Mouse (Mus musculus): Measurements from ENCODE around the gene Mrps30. TPM values are rescaled to one million over a fixed set of nuclear protein-coding genes. Genes with fewer than 3 reads are reported as not detected.
"Not testable (repeated sequence)": the region's sequence is repeated elsewhere in the genome, so short reads cannot be mapped to it uniquely, and the experiment has no call there.

Mrps30 gene
- polyA plus RNA-seq (2014; fragmentation: Nextera tagmentation; extraction: Ambion mirVana) = 29.1 and 29.4 TPM in 2 replicates

DNA sequence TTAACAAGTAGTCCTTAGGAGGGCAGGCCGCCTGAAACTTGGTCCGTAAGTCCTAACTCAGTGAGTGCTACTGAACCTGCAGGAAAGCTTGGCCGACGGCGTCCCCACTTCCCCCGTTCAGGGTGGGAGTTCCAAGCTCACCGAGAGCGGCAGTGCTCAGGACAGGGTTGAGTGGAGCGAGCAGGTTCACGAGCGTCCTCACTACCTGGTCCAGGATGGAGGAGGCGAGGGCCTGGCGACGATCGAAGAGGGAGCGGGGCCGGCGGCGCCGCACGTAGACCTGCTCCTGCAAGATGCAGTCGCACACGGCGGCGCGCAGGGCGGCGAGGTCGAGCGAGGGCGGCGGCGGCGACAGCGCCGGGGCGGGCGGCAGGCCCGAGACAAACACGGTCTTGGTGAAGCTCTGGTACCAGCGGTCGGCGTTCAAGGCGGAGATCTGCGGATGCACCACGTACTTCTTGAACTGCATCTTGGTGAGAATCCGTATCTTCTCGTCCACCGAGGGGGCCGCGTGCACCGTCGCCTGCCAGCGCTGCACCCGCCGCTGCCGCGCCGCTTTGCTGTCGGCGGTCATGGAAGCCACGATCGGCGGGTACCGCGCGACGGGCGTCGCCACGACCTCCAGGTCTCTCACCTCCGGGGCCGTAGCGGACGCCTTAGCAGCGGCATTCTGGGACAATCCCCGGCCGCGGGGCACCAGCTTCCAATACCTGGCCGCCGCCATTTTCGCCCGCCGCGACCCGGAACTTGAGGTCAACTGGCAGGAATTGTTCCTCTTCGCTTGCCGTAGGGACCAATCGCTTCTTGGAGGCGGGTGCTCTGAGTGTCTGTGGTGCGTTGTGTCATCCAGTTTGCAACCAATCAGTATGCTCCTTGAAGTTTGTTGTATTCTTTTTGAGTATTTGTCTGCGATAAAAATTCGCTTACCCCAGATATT is at the start of gene Mrps30, which contains the start of gene B430218F22Rik:
Mrps30 (minus strand) TSS at position 742 of the 937 bp plus-strand sequence.
B430218F22Rik (plus strand) TSS at position 120 of the 937 bp plus-strand sequence.
- H3K4me3 ChIP-seq (ENCODE audit: low read depth, low read length) = peak within 1 kb of the TSS; percentile 86
- under 1% methylated on average over 88 of the region's 93 CpGs for WGBS
- peak within 1 kb of the TSS; percentile 83 for H3K4me2 ChIP-seq (ENCODE audit: low read length)
- DNase-seq (ENCODE audit: low spot score) (peak; percentile 98), ATAC-seq (peak; percentile 98)
- no peaks in the 10 kb centered on the region for H3K9me3 ChIP-seq (replicated peaks; ENCODE audit: control insufficient read depth, low read length)
- no peaks in the 10 kb centered on the region for H3K27me3 ChIP-seq (replicated peaks; ENCODE audit: control insufficient read depth, insufficient read depth, low read length)
- peak within 1 kb of the TSS; percentile 74 for H3K27ac ChIP-seq (ENCODE audit: low read depth, low read length)
- peaks cover 8% of the 10 kb centered on the region; the same call in 1 of the 2 replicates for H3K4me1 ChIP-seq (ENCODE audit: control insufficient read depth, insufficient read depth, low read length)
- H3K36me3 ChIP-seq (ENCODE audit: control insufficient read depth, insufficient read depth, low read length) = peaks cover 34% of the 10 kb centered on the region
- H3K9ac ChIP-seq (ENCODE audit: low read length) = peak within 1 kb of the TSS; percentile 89

GRCm38 (mm10) chr13:118420847-118421246 is 33.8 kb upstream of the Mrps30 start:
- Histone ChIP-seq H3K9ac (ENCODE audit: low read length) (no peak overlapping the region), H3K4me3 (ENCODE audit: low read depth, low read length) (no peak overlapping the region), H3K9me3 (replicated peaks; ENCODE audit: control insufficient read depth, low read length) (no peaks in the 10 kb centered on the region), H3K4me2 (ENCODE audit: low read length) (no peak overlapping the region), H3K4me1 (ENCODE audit: control insufficient read depth, insufficient read depth, low read length) (no peaks in the 10 kb centered on the region), H3K36me3 (ENCODE audit: control insufficient read depth, insufficient read depth, low read length) (no peaks in the 10 kb centered on the region), H3K27me3 (replicated peaks; ENCODE audit: control insufficient read depth, insufficient read depth, low read length) (no peaks in the 10 kb centered on the region), H3K27ac (ENCODE audit: low read depth, low read length) (no peak overlapping the region)
- 72% methylated on average over 1 of the region's 1 CpGs for WGBS
- DNase-seq (ENCODE audit: low spot score) (no peak), ATAC-seq (no peak)

- WGBS = 86% methylated on average over 1 of the region's 1 CpGs
- Histone ChIP-seq H3K9ac (ENCODE audit: low read length) (no peak overlapping the region), H3K9me3 (replicated peaks; ENCODE audit: control insufficient read depth, low read length) (no peaks in the 10 kb centered on the region), H3K4me3 (ENCODE audit: low read depth, low read length) (no peak overlapping the region), H3K4me1 (ENCODE audit: control insufficient read depth, insufficient read depth, low read length) (no peaks in the 10 kb centered on the region), H3K27ac (ENCODE audit: low read depth, low read length) (no peak overlapping the region), H3K27me3 (replicated peaks; ENCODE audit: control insufficient read depth, insufficient read depth, low read length) (no peaks in the 10 kb centered on the region), H3K36me3 (ENCODE audit: control insufficient read depth, insufficient read depth, low read length) (no peaks in the 10 kb centered on the region), H3K4me2 (ENCODE audit: low read length) (no peak overlapping the region)
- DNase-seq (ENCODE audit: low spot score) = no peak
- ATAC-seq = no peak
Measured at GRCm38 (mm10) chr13:118420408-118420807, 33.4 kb upstream of the Mrps30 start.

DNA sequence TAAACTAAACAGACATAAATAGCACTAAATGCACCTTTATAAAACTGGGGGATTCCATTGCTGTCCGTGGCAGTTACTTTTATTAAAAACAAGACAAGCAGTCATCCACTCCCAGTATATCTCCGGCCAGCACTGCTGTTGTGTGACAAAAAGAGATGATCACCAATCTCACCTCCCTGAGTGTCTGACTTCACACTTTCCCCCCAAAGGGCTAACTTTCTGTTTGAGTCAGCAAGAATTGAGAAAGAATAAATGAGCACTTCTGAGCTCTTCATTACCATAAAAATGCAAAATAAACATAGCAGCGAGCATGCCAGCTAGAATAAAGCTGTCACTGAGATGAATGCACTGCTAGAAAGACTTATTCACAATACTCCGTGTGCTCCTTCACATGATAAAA is 31.1 kb upstream of the Mrps30 start:
- Histone ChIP-seq H3K4me1 (ENCODE audit: control insufficient read depth, insufficient read depth, low read length) (no peaks in the 10 kb centered on the region), H3K36me3 (ENCODE audit: control insufficient read depth, insufficient read depth, low read length) (no peaks in the 10 kb centered on the region), H3K4me2 (ENCODE audit: low read length) (no peak overlapping the region), H3K9me3 (replicated peaks; ENCODE audit: control insufficient read depth, low read length) (no peaks in the 10 kb centered on the region), H3K27me3 (replicated peaks; ENCODE audit: control insufficient read depth, insufficient read depth, low read length) (no peaks in the 10 kb centered on the region), H3K9ac (ENCODE audit: low read length) (no peak overlapping the region), H3K27ac (ENCODE audit: low read depth, low read length) (no peak overlapping the region), H3K4me3 (ENCODE audit: low read depth, low read length) (no peak overlapping the region)
- DNase-seq (ENCODE audit: low spot score) (peak; percentile 25), ATAC-seq (no peak)
- WGBS = 29% methylated on average over 4 of the region's 4 CpGs

- H3K36me3 ChIP-seq (ENCODE audit: control insufficient read depth, insufficient read depth, low read length) = no peaks in the 10 kb centered on the region
- no peaks in the 10 kb centered on the region for H3K27me3 ChIP-seq (replicated peaks; ENCODE audit: control insufficient read depth, insufficient read depth, low read length)
- H3K9me3 ChIP-seq (replicated peaks; ENCODE audit: control insufficient read depth, low read length) = no peaks in the 10 kb centered on the region
- H3K4me3 ChIP-seq (ENCODE audit: low read depth, low read length) = no peak overlapping the region
- 86% methylated on average over 6 of the region's 6 CpGs for WGBS
- no peak overlapping the region for H3K9ac ChIP-seq (ENCODE audit: low read length)
- no peak for ATAC-seq
- no peaks in the 10 kb centered on the region for H3K4me1 ChIP-seq (ENCODE audit: control insufficient read depth, insufficient read depth, low read length)
- DNase-seq (ENCODE audit: low spot score) = no peak
- no peak overlapping the region for H3K4me2 ChIP-seq (ENCODE audit: low read length)
- H3K27ac ChIP-seq (ENCODE audit: low read depth, low read length) = no peak overlapping the region
Measured at GRCm38 (mm10) chr13:118411297-118411992, 24.4 kb upstream of the Mrps30 start.

GRCm38 (mm10) chr13:118403544-118403943 is 16.5 kb upstream of the Mrps30 start:
- Histone ChIP-seq H3K9me3 (replicated peaks; ENCODE audit: control insufficient read depth, low read length) (no peaks in the 10 kb centered on the region), H3K9ac (ENCODE audit: low read length) (no peak overlapping the region), H3K27me3 (replicated peaks; ENCODE audit: control insufficient read depth, insufficient read depth, low read length) (no peaks in the 10 kb centered on the region), H3K4me2 (ENCODE audit: low read length) (no peak overlapping the region), H3K4me1 (ENCODE audit: control insufficient read depth, insufficient read depth, low read length) (no peaks in the 10 kb centered on the region), H3K4me3 (ENCODE audit: low read depth, low read length) (no peak overlapping the region), H3K36me3 (ENCODE audit: control insufficient read depth, insufficient read depth, low read length) (no peaks in the 10 kb centered on the region), H3K27ac (ENCODE audit: low read depth, low read length) (no peak overlapping the region)
- DNase-seq (ENCODE audit: low spot score) (peak; percentile 92), ATAC-seq (peak; percentile 62; the same call in 1 of the 2 replicates)

DNA sequence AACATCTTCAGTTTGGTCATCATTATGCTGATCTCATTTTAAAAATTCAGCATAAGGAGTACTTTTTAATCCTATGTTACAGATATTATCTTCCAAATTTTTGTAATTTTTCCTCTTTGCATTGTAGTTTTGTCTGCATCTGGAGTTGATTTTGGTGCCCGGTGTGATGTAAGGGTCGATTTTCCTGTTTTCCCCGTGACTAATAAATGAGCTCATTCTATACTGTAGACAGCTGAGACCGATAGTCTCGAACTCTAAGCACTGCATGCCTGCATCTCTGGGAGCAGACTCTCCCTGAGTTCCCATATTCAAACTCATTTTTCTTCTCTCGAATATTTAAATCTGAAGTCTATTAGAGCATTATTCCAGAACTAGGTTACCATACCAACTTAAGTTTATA is 13.3 kb upstream of the Mrps30 start:
- Histone ChIP-seq H3K4me2 (ENCODE audit: low read length) (no peak overlapping the region), H3K36me3 (ENCODE audit: control insufficient read depth, insufficient read depth, low read length) (no peaks in the 10 kb centered on the region), H3K27ac (ENCODE audit: low read depth, low read length) (no peak overlapping the region), H3K9me3 (replicated peaks; ENCODE audit: control insufficient read depth, low read length) (no peaks in the 10 kb centered on the region), H3K4me3 (ENCODE audit: low read depth, low read length) (no peak overlapping the region), H3K27me3 (replicated peaks; ENCODE audit: control insufficient read depth, insufficient read depth, low read length) (no peaks in the 10 kb centered on the region), H3K9ac (ENCODE audit: low read length) (no peak overlapping the region), H3K4me1 (ENCODE audit: control insufficient read depth, insufficient read depth, low read length) (no peaks in the 10 kb centered on the region)
- DNase-seq (ENCODE audit: low spot score) = no peak
- 83% methylated on average over 6 of the region's 6 CpGs for WGBS
- ATAC-seq = no peak

- DNase-seq (ENCODE audit: low spot score) (no peak), ATAC-seq (no peak)
- Histone ChIP-seq H3K27me3 (replicated peaks; ENCODE audit: control insufficient read depth, insufficient read depth, low read length) (no peaks in the 10 kb centered on the region), H3K4me3 (ENCODE audit: low read depth, low read length) (no peak overlapping the region), H3K4me1 (ENCODE audit: control insufficient read depth, insufficient read depth, low read length) (no peaks in the 10 kb centered on the region), H3K4me2 (ENCODE audit: low read length) (no peak overlapping the region), H3K27ac (ENCODE audit: low read depth, low read length) (no peak overlapping the region), H3K36me3 (ENCODE audit: control insufficient read depth, insufficient read depth, low read length) (no peaks in the 10 kb centered on the region), H3K9me3 (replicated peaks; ENCODE audit: control insufficient read depth, low read length) (no peaks in the 10 kb centered on the region), H3K9ac (ENCODE audit: low read length) (no peak overlapping the region)
- 90% methylated on average over 3 of the region's 3 CpGs for WGBS
Measured at GRCm38 (mm10) chr13:118395803-118396202, 8.8 kb upstream of the Mrps30 start.

- peak; percentile 57 for ATAC-seq
- Histone ChIP-seq H3K36me3 (ENCODE audit: control insufficient read depth, insufficient read depth, low read length) (peaks cover 27% of the 10 kb centered on the region), H3K4me2 (ENCODE audit: low read length) (peak overlapping the region; percentile 42), H3K4me3 (ENCODE audit: low read depth, low read length) (peak overlapping the region; percentile 86)
- not testable (repeated sequence) for H3K4me1 ChIP-seq (ENCODE audit: control insufficient read depth, insufficient read depth, low read length); H3K27me3 ChIP-seq (replicated peaks; ENCODE audit: control insufficient read depth, insufficient read depth, low read length); H3K9me3 ChIP-seq (replicated peaks; ENCODE audit: control insufficient read depth, low read length); DNase-seq (ENCODE audit: low spot score); H3K27ac ChIP-seq (ENCODE audit: low read depth, low read length); H3K9ac ChIP-seq (ENCODE audit: low read length)
- WGBS = 7% methylated on average over 10 of the region's 10 CpGs
Measured at GRCm38 (mm10) chr13:118387448-118387801, 373 bp upstream of the Mrps30 start.
